Mouse (Mus musculus) limb, embryonic 14.5 days (tissue): ENCODE results near the gene Gm17402. TPM values are rescaled to one million over a fixed set of nuclear protein-coding genes. Genes with fewer than 3 reads are reported as not detected.
A peak's percentile ranks its signal among the peaks of the same experiment; 100 is the strongest.

Source experiments
- ATAC-seq: fragments of 200-750 bp; cut with Nextera tagmentation; 2 replicates; pipeline ENCODE4 v1.8.0; 2017; ENCODE audit warnings: low read depth, moderate number of reproducible peaks, moderate TSS enrichment; ENCODE audit not compliant: low FRiP score
- DNase-seq: peaks from one replicate; pipeline ENCODE4 v3.0.0-alpha.2; 2015; ENCODE audit warnings: low spot score
- H3K27ac ChIP-seq: fragments of 300-500 bp; sonication (generic); replicated peaks from 2 replicates; pipeline ENCODE4 v1.5.1; 2014; ENCODE audit warnings: low read depth, mild to moderate bottlenecking, low read length, moderate library complexity, mixed read lengths
- H3K27me3 ChIP-seq: fragments of 300-500 bp; sonication (generic); 2 replicates; pipeline ENCODE4 v1.6.1; 2014; ENCODE audit warnings: low read length, mixed read lengths; ENCODE audit not compliant: control insufficient read depth, insufficient read depth
- H3K36me3 ChIP-seq: fragments of 300-500 bp; sonication (generic); 2 replicates; pipeline ENCODE4 v1.6.1; 2014; ENCODE audit warnings: mild to moderate bottlenecking, low read length, moderate library complexity, mixed read lengths; ENCODE audit not compliant: control insufficient read depth, insufficient read depth
- H3K4me1 ChIP-seq: fragments of 300-500 bp; sonication (generic); 2 replicates; pipeline ENCODE4 v1.6.1; 2014; ENCODE audit warnings: antibody characterized with exemption, low read length, mixed read lengths; ENCODE audit not compliant: control insufficient read depth, insufficient read depth
- H3K4me2 ChIP-seq: fragments of 300-500 bp; sonication (generic); replicated peaks from 2 replicates; pipeline ENCODE4 v1.6.1; 2014; ENCODE audit warnings: low read depth, mild to moderate bottlenecking, low read length, moderate library complexity; ENCODE audit not compliant: severe bottlenecking
- H3K4me3 ChIP-seq: fragments of 300-500 bp; sonication (generic); replicated peaks from 2 replicates; pipeline ENCODE4 v1.5.1; 2014; ENCODE audit warnings: low read length
- H3K9ac ChIP-seq: fragments of 300-500 bp; sonication (generic); 2 replicates; pipeline ENCODE4 v1.6.1; 2014; ENCODE audit warnings: mild to moderate bottlenecking, low read depth, low read length, moderate library complexity; ENCODE audit not compliant: severe bottlenecking
- H3K9me3 ChIP-seq: fragments of 300-500 bp; sonication (generic); 2 replicates; pipeline ENCODE4 v1.6.1; 2016; ENCODE audit warnings: low read length; ENCODE audit not compliant: control insufficient read depth
- POLR2A ChIP-seq: fragments of 200-500 bp; IDR thresholded peaks from 2 replicates; pipeline ENCODE4 v1.8.0; 2012; ENCODE audit warnings: inconsistent platforms, mild to moderate bottlenecking, moderate library complexity, borderline replicate concordance; ENCODE audit not compliant: insufficient read depth, insufficient read length; ENCODE audit errors: extremely low read depth
- WGBS: fragments of 180-500 bp; shearing (Covaris S2); extraction: QIAGEN DNeasy Blood & Tissue Kit; methylation state at CpG from one replicate; pipeline ENCODE4 v1.1.7; 2014; 5-methylcytosine and 5-hydroxymethylcytosine counted together
- polyA plus RNA-seq, 2 experiments: library from polyadenylated mRNA; depleted of rRNA in 1 of 2; stranded (reverse) in 1 of 2; unstranded in 1 of 2; fragments of >200 nt; fragmentation: Nextera tagmentation in 1 of 2; extraction: Ambion mirVana in 1 of 2; gene quantifications; 2 replicates each; pipeline versions ENCODE4 v1.2.1 to v1.2.3; 2012 to 2014

Gm17402 gene
- polyA plus RNA-seq, 2 experiments, result not detected

DNA sequence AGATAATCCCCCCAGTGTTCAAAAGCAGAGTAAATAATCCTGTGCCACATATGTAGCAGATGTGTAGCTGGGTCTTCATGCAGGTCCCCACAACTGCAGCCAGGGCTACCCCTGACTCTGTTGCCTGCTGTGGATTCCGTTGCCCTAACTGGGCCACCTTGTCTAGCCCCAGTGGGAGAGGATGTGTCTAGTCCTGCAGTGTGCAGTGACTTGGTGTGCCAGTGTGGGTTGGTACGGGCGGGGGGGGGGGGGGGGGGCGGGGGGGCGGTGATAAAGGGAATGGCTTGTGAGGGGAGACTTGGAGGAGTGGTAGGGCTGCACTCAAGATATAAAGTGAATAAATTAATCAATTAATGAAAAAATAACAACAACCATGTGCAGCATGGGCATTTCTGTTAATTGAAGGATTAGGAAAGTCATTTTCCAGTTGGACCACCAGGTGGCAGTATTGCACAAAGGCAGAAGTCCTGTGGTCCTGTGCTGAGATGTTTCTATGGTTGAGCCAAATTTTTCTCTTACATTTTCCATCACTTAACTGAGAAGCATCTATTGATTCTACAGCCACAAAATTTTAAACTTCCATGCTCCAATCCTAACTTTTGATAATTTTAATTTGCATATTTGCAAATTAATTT, 22.7 kb downstream of the Gm17402 start:
- no peaks in the 10 kb centered on the region for H3K4me1 ChIP-seq
- ATAC-seq (no peak), DNase-seq (peak; percentile 69)
- no peaks in the 10 kb centered on the region for H3K27me3 ChIP-seq
- no peaks in the 10 kb centered on the region for H3K36me3 ChIP-seq
- WGBS, result 18% methylated on average over 4 of the region's 5 CpGs
- no peak for TF ChIP-seq POLR2A
- H3K27ac ChIP-seq, result no peak overlapping the region
- H3K9ac ChIP-seq, result no peak overlapping the region
- no peaks in the 10 kb centered on the region for H3K9me3 ChIP-seq
- H3K4me2 ChIP-seq, result no peak overlapping the region
- no peak overlapping the region for H3K4me3 ChIP-seq

DNA sequence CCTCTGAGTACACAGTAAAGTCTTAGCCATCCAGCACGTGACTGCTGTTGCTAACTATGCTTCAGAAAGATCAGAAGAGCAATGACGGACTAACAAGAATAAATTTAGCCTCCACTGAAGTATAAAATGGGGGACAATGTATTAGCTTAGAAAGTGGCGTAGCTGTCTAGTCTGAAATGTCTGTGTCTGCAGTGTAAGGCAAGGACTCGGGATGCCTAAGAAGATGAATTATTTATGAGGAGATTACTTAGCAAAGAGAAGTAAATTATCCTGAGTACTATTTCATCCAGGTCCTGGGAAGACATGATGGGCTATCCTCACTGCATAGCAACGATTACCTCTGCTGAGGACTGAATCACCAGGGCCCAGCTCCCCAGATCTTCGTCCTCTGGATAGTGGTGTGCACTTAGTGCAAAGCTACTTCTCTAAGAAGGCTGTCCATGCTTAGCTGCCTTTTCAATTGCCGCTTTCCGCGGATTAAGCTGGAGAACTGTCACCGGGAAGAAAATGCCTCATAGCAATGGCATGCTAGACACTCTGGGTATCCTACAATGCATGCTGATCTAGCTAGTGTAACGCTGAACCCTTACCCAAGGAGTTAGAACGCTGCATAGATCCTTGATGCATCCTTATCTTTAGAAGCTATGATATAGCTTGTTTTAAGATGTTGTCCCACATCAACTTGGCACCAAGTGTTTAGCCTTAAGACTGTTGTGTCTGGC, 23.4 kb downstream of the Gm17402 start:
- Histone ChIP-seq H3K9me3 (no peaks in the 10 kb centered on the region), H3K4me3 (no peak overlapping the region), H3K4me1 (no peaks in the 10 kb centered on the region), H3K27me3 (no peaks in the 10 kb centered on the region), H3K36me3 (no peaks in the 10 kb centered on the region), H3K27ac (no peak overlapping the region), H3K9ac (no peak overlapping the region), H3K4me2 (no peak overlapping the region)
- no peak for TF ChIP-seq POLR2A
- WGBS, result 86% methylated on average over 12 of the region's 12 CpGs
- ATAC-seq, result no peak
- DNase-seq, result no peak

DNA sequence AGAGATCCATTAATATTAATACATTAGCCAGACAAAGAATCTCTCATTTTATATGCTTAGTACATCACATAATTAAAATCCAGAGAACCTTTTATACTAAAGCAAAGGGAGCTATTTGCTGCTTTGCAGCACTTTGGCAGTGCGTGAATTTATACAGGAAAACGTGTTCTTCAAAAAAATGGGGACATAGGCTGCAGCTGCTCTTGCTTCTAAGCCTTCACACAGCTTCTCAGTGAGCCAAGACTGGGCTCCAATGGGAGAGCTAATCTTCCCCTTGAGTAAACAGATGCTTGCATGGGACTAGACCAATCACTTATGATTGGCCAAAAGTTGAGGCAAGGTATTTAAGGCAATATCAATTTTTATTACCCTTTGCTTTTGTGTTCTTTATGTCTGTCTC, 28.3 kb downstream of the Gm17402 start:
- WGBS, result 54% methylated on average over 2 of the region's 2 CpGs
- DNase-seq, result no peak
- no peaks in the 10 kb centered on the region for H3K9me3 ChIP-seq
- no peak overlapping the region for H3K4me2 ChIP-seq
- H3K27ac ChIP-seq, result no peak overlapping the region
- H3K4me3 ChIP-seq, result no peak overlapping the region
- no peaks in the 10 kb centered on the region for H3K4me1 ChIP-seq
- TF ChIP-seq POLR2A, result no peak
- no peaks in the 10 kb centered on the region for H3K36me3 ChIP-seq
- H3K27me3 ChIP-seq, result no peaks in the 10 kb centered on the region
- H3K9ac ChIP-seq, result no peak overlapping the region
- no peak for ATAC-seq

DNA sequence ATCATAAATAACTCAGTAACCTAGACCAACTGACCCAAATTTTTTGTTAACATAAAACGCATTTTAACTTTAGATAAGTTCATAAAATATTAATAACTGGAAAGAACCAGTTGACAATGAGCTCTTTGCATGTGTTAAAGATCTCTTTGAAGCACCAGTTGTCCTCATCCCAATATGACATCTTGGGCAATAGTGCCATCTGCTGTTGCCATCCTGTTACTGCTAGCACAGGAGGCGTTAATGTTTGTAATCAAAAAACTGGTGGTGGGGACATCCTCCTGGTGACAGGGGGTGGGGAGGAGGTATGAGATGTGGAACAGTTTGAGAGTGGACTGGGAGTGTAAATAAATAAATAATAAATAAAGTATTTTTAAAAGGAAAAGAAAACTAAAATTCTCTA, 30.4 kb downstream of the Gm17402 start:
- no peak for ATAC-seq
- peak; percentile 70 for DNase-seq
- Histone ChIP-seq H3K27ac (no peak overlapping the region), H3K36me3 (no peaks in the 10 kb centered on the region), H3K9ac (no peak overlapping the region), H3K4me2 (no peak overlapping the region), H3K9me3 (no peaks in the 10 kb centered on the region), H3K27me3 (no peaks in the 10 kb centered on the region), H3K4me3 (no peak overlapping the region), H3K4me1 (no peaks in the 10 kb centered on the region)
- 5% methylated on average over 2 of the region's 2 CpGs for WGBS
- no peak for TF ChIP-seq POLR2A

DNA sequence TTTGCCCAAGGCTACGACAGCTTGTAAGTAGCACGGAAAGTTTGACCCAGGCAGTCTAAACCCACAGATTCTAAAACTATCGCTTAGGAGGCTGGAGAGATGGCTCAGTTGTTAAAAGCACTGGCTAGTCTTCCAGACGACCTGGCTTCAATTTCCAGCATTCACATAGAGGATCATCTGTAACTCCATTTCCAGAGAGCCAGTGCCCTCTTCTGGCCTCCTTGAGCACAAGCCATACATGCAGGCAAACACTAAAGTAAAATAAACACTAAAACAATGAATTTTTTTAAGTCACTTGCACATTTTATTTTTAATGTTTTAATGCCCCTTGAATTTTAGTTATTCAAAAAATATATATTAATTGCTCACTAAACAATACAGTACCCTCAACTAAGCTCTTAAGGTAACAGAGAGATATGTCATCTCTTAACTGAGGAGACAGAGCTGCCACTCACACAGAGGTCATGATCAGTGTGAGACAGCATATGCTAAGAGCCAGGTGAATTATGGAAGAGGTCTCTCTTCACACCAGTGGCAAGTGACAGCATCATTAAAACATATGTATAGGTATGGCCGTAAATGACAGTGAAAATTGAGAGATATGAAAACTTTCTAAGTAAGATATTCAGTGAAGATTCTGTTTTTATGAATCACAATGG, 31.8 kb downstream of the Gm17402 start:
- Histone ChIP-seq H3K27ac (no peak overlapping the region), H3K9ac (no peak overlapping the region), H3K4me2 (no peak overlapping the region), H3K4me1 (no peaks in the 10 kb centered on the region), H3K27me3 (no peaks in the 10 kb centered on the region), H3K4me3 (no peak overlapping the region), H3K36me3 (no peaks in the 10 kb centered on the region), H3K9me3 (no peaks in the 10 kb centered on the region)
- DNase-seq, result peak; percentile 68
- TF ChIP-seq POLR2A, result no peak
- ATAC-seq, result no peak
- WGBS, result 30% methylated on average over 5 of the region's 5 CpGs
